9 mouse cellular contexts compared by ENCODE assay signal in the genomic region with DNA sequence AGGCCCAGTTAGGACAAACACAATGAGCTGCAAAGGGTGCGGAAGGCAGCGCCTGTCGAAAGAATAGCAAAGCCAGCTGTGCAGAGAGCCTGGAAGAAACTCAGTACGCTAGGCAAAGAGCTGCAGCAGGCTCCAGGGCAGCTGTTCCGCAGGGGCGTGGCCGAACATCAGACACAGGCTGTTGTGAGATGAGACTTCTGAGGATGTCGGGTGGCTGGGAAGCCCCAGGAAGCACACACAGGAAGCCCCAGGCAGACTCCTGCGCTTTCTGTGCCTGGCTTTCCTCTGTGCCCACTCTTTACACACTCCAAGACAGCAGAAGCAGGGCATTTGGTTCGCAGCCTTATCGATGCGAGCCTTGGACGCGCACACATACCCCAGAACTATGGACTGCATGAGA. TPM values are rescaled to one million over a fixed set of nuclear protein-coding genes. Genes with fewer than 3 reads are reported as not detected.
DNase-seq lines count a peak whose midpoint lies in the region; ATAC-seq lines count a peak whose summit lies in the region.
"Had no signal": no experiment of that assay in that cellular context is flagged by ENCODE, and none has a peak within 500 bp of the region (broad histone marks: within the 10 kb centered on the region; RNA-seq: fewer than 3 reads in every experiment).

No protein-coding gene starts in this region.

- peak overlapping the region; percentile 36 for H3K4me2 ChIP-seq in kidney, embryonic 14.5 days (replicated peaks; ENCODE audit: low read depth, low read length)
- H3K4me2 ChIP-seq in embryonic facial prominence, embryonic 12.5 days (replicated peaks): peak overlapping the region; percentile 35
- H3K4me2 ChIP-seq in heart, embryonic 14.5 days (ENCODE audit: low read length): peak overlapping the region; percentile 46
- H3K4me2 ChIP-seq in lung, embryonic 16.5 days (ENCODE audit: low read depth, low read length): peak overlapping the region; percentile 36
- H3K4me2 ChIP-seq in stomach, embryonic 15.5 days: peak overlapping the region; percentile 39; the same call in 1 of the 2 replicates

- peak overlapping the region; percentile 12 for H3K4me3 ChIP-seq in kidney, embryonic 14.5 days (ENCODE audit: low read length)
- H3K4me3 ChIP-seq in embryonic facial prominence, embryonic 12.5 days: 0 out of 2 replicates have a peak overlapping the region, but pooled peaks have one; percentile 10
- H3K4me3 ChIP-seq in heart, embryonic 14.5 days (ENCODE audit: control insufficient read depth in 1 of 2, insufficient read depth in 1 of 2, low read depth in 1 of 2, low read length in 2 of 2): no peak overlapping the region
- peak overlapping the region; percentile 12; the same call in 1 of the 2 replicates for H3K4me3 ChIP-seq in lung, embryonic 16.5 days (ENCODE audit: low read length)
- peak overlapping the region; percentile 7; the same call in 1 of the 2 replicates for H3K4me3 ChIP-seq in stomach, embryonic 15.5 days (replicated peaks)

- H3K9me3 ChIP-seq in kidney, embryonic 14.5 days (ENCODE audit: control insufficient read depth, low read length): no peaks in the 10 kb centered on the region
- H3K9me3 ChIP-seq in embryonic facial prominence, embryonic 12.5 days: no peaks in the 10 kb centered on the region
- H3K9me3 ChIP-seq in heart, embryonic 14.5 days (ENCODE audit: control insufficient read depth, low read length): no peaks in the 10 kb centered on the region
- no peaks in the 10 kb centered on the region for H3K9me3 ChIP-seq in lung, embryonic 16.5 days (ENCODE audit: control insufficient read depth, low read length)
- H3K9me3 ChIP-seq in stomach, embryonic 15.5 days: no peaks in the 10 kb centered on the region

- H3K4me1 ChIP-seq in kidney, embryonic 14.5 days (ENCODE audit: control insufficient read depth, insufficient read depth, low read length): no peaks in the 10 kb centered on the region
- H3K4me1 ChIP-seq in embryonic facial prominence, embryonic 12.5 days: peaks cover 5% of the 10 kb centered on the region
- H3K4me1 ChIP-seq in heart, embryonic 14.5 days (ENCODE audit: control insufficient read depth in 2 of 2, insufficient read depth in 2 of 2, low read length in 2 of 2): no peaks in the 10 kb centered on the region
- no peaks in the 10 kb centered on the region for H3K4me1 ChIP-seq in lung, embryonic 16.5 days (replicated peaks; ENCODE audit: control insufficient read depth, insufficient read depth, low read length)
- H3K4me1 ChIP-seq in stomach, embryonic 15.5 days: 0 out of 2 replicates have a peak, but pooled peaks cover 4% of the 10 kb centered on the region

- no peak for DNase-seq in kidney, adult 9 months
- no peak for DNase-seq in left cerebral cortex, adult 11 months (ENCODE audit: low spot score)
- no peak for DNase-seq in cerebellum, adult 18-20 months

- 28% methylated on average over 14 of the region's 14 CpGs for WGBS in kidney, embryonic 14.5 days
- WGBS in embryonic facial prominence, embryonic 12.5 days: 42% methylated on average over 14 of the region's 14 CpGs
- WGBS in heart, embryonic 14.5 days: 43% methylated on average over 14 of the region's 14 CpGs
- 35% methylated on average over 14 of the region's 14 CpGs for WGBS in lung, embryonic 16.5 days
- 41% methylated on average over 14 of the region's 14 CpGs for WGBS in stomach, embryonic 15.5 days

- no peak overlapping the region for H3K9ac ChIP-seq in kidney, embryonic 14.5 days (ENCODE audit: low read depth, low read length)
- H3K9ac ChIP-seq in embryonic facial prominence, embryonic 12.5 days: peak overlapping the region; percentile 33; the same call in 1 of the 2 replicates
- H3K9ac ChIP-seq in heart, embryonic 14.5 days (ENCODE audit: low read length): no peak overlapping the region
- no peak overlapping the region for H3K9ac ChIP-seq in lung, embryonic 16.5 days (ENCODE audit: low read length)
- no peak overlapping the region for H3K9ac ChIP-seq in stomach, embryonic 15.5 days

- peak; percentile 56; the same call in 1 of the 2 replicates for ATAC-seq in kidney, embryonic 14.5 days (ENCODE audit: low FRiP score, low TSS enrichment)
- ATAC-seq in embryonic facial prominence, embryonic 12.5 days (ENCODE audit: insufficient number of reproducible peaks, insufficient read depth, low FRiP score, low TSS enrichment): no peak
- no peak for ATAC-seq in heart, embryonic 14.5 days (ENCODE audit: insufficient number of reproducible peaks, insufficient read depth, low FRiP score, low read depth)
- ATAC-seq in lung, embryonic 16.5 days (ENCODE audit: low read depth): peak; percentile 72
- no peak for ATAC-seq in stomach, embryonic 15.5 days (ENCODE audit: insufficient read depth, low FRiP score, low read depth)

- H3K36me3 ChIP-seq in kidney, embryonic 14.5 days (ENCODE audit: control insufficient read depth, insufficient read depth, low read length): no peaks in the 10 kb centered on the region
- H3K36me3 ChIP-seq in embryonic facial prominence, embryonic 12.5 days: no peaks in the 10 kb centered on the region
- H3K36me3 ChIP-seq in heart, embryonic 14.5 days (ENCODE audit: control insufficient read depth, insufficient read depth, low read length): no peaks in the 10 kb centered on the region
- H3K36me3 ChIP-seq in lung, embryonic 16.5 days (ENCODE audit: control insufficient read depth, insufficient read depth, low read length): no peaks in the 10 kb centered on the region
- no peaks in the 10 kb centered on the region for H3K36me3 ChIP-seq in stomach, embryonic 15.5 days

- H3K27me3 ChIP-seq in kidney, embryonic 14.5 days (ENCODE audit: control insufficient read depth, insufficient read depth, low read length): no peaks in the 10 kb centered on the region
- H3K27me3 ChIP-seq in embryonic facial prominence, embryonic 12.5 days: peaks cover 18% of the 10 kb centered on the region
- peaks cover 12% of the 10 kb centered on the region; the same call in 1 of the 2 replicates for H3K27me3 ChIP-seq in heart, embryonic 14.5 days (ENCODE audit: control insufficient read depth, insufficient read depth, low read length)
- no peaks in the 10 kb centered on the region; the same call in 1 of the 2 replicates for H3K27me3 ChIP-seq in lung, embryonic 16.5 days (ENCODE audit: control insufficient read depth, insufficient read depth, low read depth, low read length)
- H3K27me3 ChIP-seq in stomach, embryonic 15.5 days (replicated peaks): no peaks in the 10 kb centered on the region

- H3K27ac ChIP-seq in kidney, embryonic 14.5 days (ENCODE audit: low read depth, low read length): no peak overlapping the region
- no peak overlapping the region for H3K27ac ChIP-seq in embryonic facial prominence, embryonic 12.5 days
- no peak overlapping the region for H3K27ac ChIP-seq in heart, embryonic 14.5 days (replicated peaks in 1 of 2; ENCODE audit: control insufficient read depth in 1 of 2, insufficient read depth in 1 of 2, low read depth in 2 of 2, low read length in 2 of 2)
- no peak overlapping the region for H3K27ac ChIP-seq in lung, embryonic 16.5 days (ENCODE audit: low read length)
- H3K27ac ChIP-seq in stomach, embryonic 15.5 days: no peak overlapping the region

RNA-seq across cellular contexts. Expression of a gene that starts 17.4 kb away (rescaled TPM):
- polyA plus RNA-seq in kidney, embryonic 14.5 days (2014; fragmentation: Nextera tagmentation; extraction: Ambion mirVana): 1.7 TPM in 2 replicates
- polyA plus RNA-seq in embryonic facial prominence, embryonic 12.5 days (2016; fragmentation: Nextera tagmentation; extraction: Ambion mirVana): 2.0 TPM in 2 replicates
- 0.18 and 0.27 TPM in 2 replicates for polyA plus RNA-seq in heart, embryonic 14.5 days (2014; fragmentation: Nextera tagmentation; extraction: Ambion mirVana)
- 4.3 and 4.4 TPM in 2 replicates for polyA plus RNA-seq in lung, embryonic 16.5 days (2015; fragmentation: Nextera tagmentation; extraction: Ambion mirVana)
- polyA plus RNA-seq in stomach, embryonic 15.5 days (2015; fragmentation: Nextera tagmentation; extraction: Ambion mirVana): 12.8 and 18.8 TPM in 2 replicates

RNA-seq across cellular contexts. Expression of a gene that starts 25.2 kb away (rescaled TPM):
- 14.2 and 31.4 TPM in 2 replicates for polyA plus RNA-seq in kidney, embryonic 14.5 days (2014; fragmentation: Nextera tagmentation; extraction: Ambion mirVana)
- 38.2 and 40.4 TPM in 2 replicates for polyA plus RNA-seq in embryonic facial prominence, embryonic 12.5 days (2016; fragmentation: Nextera tagmentation; extraction: Ambion mirVana)
- polyA plus RNA-seq in heart, embryonic 14.5 days (2014; fragmentation: Nextera tagmentation; extraction: Ambion mirVana): 112 and 132 TPM in 2 replicates
- polyA plus RNA-seq in lung, embryonic 16.5 days (2015; fragmentation: Nextera tagmentation; extraction: Ambion mirVana): 39.3 and 46.0 TPM in 2 replicates
- polyA plus RNA-seq in stomach, embryonic 15.5 days (2015; fragmentation: Nextera tagmentation; extraction: Ambion mirVana): 43.2 and 45.8 TPM in 2 replicates

RNA-seq across cellular contexts. Expression of a gene that starts 44.4 kb away (rescaled TPM):
- polyA plus RNA-seq in kidney, embryonic 14.5 days (2014; fragmentation: Nextera tagmentation; extraction: Ambion mirVana): 0.79 and 0.83 TPM in 2 replicates
- polyA plus RNA-seq in embryonic facial prominence, embryonic 12.5 days (2016; fragmentation: Nextera tagmentation; extraction: Ambion mirVana): 0.75 and 0.92 TPM in 2 replicates
- polyA plus RNA-seq in heart, embryonic 14.5 days (2014; fragmentation: Nextera tagmentation; extraction: Ambion mirVana): 0.49 and 0.89 TPM in 2 replicates
- 0.50 and 0.55 TPM in 2 replicates for polyA plus RNA-seq in lung, embryonic 16.5 days (2015; fragmentation: Nextera tagmentation; extraction: Ambion mirVana)
- 0.43 and 0.54 TPM in 2 replicates for polyA plus RNA-seq in stomach, embryonic 15.5 days (2015; fragmentation: Nextera tagmentation; extraction: Ambion mirVana)
- polyA plus RNA-seq: small intestine, adult 2 months had no signal

RNA-seq across cellular contexts. Expression of a gene that starts 44.6 kb away (rescaled TPM):
- 23.3 and 32.6 TPM in 2 replicates for polyA plus RNA-seq in kidney, embryonic 14.5 days (2014; fragmentation: Nextera tagmentation; extraction: Ambion mirVana)
- 28.1 and 28.4 TPM in 2 replicates for polyA plus RNA-seq in embryonic facial prominence, embryonic 12.5 days (2016; fragmentation: Nextera tagmentation; extraction: Ambion mirVana)
- polyA plus RNA-seq in heart, embryonic 14.5 days (2014; fragmentation: Nextera tagmentation; extraction: Ambion mirVana): 29.2 and 29.5 TPM in 2 replicates
- polyA plus RNA-seq in lung, embryonic 16.5 days (2015; fragmentation: Nextera tagmentation; extraction: Ambion mirVana): 22.2 and 24.2 TPM in 2 replicates
- 24.0 and 29.4 TPM in 2 replicates for polyA plus RNA-seq in stomach, embryonic 15.5 days (2015; fragmentation: Nextera tagmentation; extraction: Ambion mirVana)

Comparison
In these comparisons a context has a peak if more than half of its experiments do, and no peak if none do; other contexts are left out.
1. ATAC-seq: peak in kidney, embryonic 14.5 days (single experiment) and lung, embryonic 16.5 days (single experiment); none in embryonic facial prominence, embryonic 12.5 days (single experiment), heart, embryonic 14.5 days (single experiment) and stomach, embryonic 15.5 days (single experiment).
2. H3K4me3 ChIP-seq: peak in kidney, embryonic 14.5 days (single experiment), embryonic facial prominence, embryonic 12.5 days (single experiment), lung, embryonic 16.5 days (single experiment) and stomach, embryonic 15.5 days (single experiment); none in heart, embryonic 14.5 days (0 of 2).
3. Peak in every context shown above with its lines, with median percentiles within 50 percentile points of each other: H3K4me2 ChIP-seq.